Mouse (Mus musculus) embryonic facial prominence, embryonic 11.5 days (tissue): ENCODE data around the gene Timp2. TPM values are rescaled to one million over a fixed set of nuclear protein-coding genes. Genes with fewer than 3 reads are reported as not detected.
"Not testable (repeated sequence)": the region's sequence is repeated elsewhere in the genome, so short reads cannot be mapped to it uniquely, and the experiment has no call there.

ENCODE experiments used
- ATAC-seq: fragments of 200-750 bp; cut with Nextera tagmentation; replicated peaks from 2 replicates; pipeline ENCODE4 v1.8.0; 2017; ENCODE audit warnings: low read depth; ENCODE audit not compliant: insufficient number of reproducible peaks, low FRiP score, low TSS enrichment
- DNase-seq: peaks from one replicate; pipeline ENCODE4 v3.0.0-alpha.2; 2015; ENCODE audit warnings: low spot score
- H3K27ac ChIP-seq: fragments of 300-500 bp; sonication (generic); replicated peaks from 2 replicates; pipeline ENCODE4 v1.5.1; 2014; ENCODE audit warnings: mild to moderate bottlenecking, low read depth, low read length, control low read depth
- H3K27me3 ChIP-seq: fragments of 300-500 bp; sonication (generic); 2 replicates; pipeline ENCODE4 v1.6.1; 2014; ENCODE audit warnings: mild to moderate bottlenecking, low read length, moderate library complexity, mixed read lengths; ENCODE audit not compliant: control insufficient read depth, insufficient read depth
- H3K36me3 ChIP-seq: fragments of 300-500 bp; sonication (generic); replicated peaks from 2 replicates; pipeline ENCODE4 v1.6.1; 2014; ENCODE audit warnings: low read depth, mild to moderate bottlenecking, low read length, moderate library complexity, mixed read lengths; ENCODE audit not compliant: control insufficient read depth, insufficient read depth
- H3K4me1 ChIP-seq: fragments of 300-500 bp; sonication (generic); 2 replicates; pipeline ENCODE4 v1.6.1; 2014; ENCODE audit warnings: low read length, mixed read lengths; ENCODE audit not compliant: control insufficient read depth, insufficient read depth
- H3K4me2 ChIP-seq: fragments of 300-500 bp; sonication (generic); 2 replicates; pipeline ENCODE4 v1.6.1; 2014; ENCODE audit warnings: low read depth, mild to moderate bottlenecking, control low read depth, low read length, moderate library complexity
- H3K4me3 ChIP-seq: fragments of 300-500 bp; sonication (generic); 2 replicates; pipeline ENCODE4 v1.5.1; 2014; ENCODE audit warnings: low read depth, low read length, control low read depth
- H3K9ac ChIP-seq: fragments of 300-500 bp; sonication (generic); replicated peaks from 2 replicates; pipeline ENCODE4 v1.6.1; 2014; ENCODE audit warnings: mild to moderate bottlenecking, control low read depth, low read length
- H3K9me3 ChIP-seq: fragments of 300-500 bp; sonication (generic); replicated peaks from 2 replicates; pipeline ENCODE4 v1.6.1; 2016; ENCODE audit warnings: mild to moderate bottlenecking, low read length, inconsistent platforms, mixed read lengths; ENCODE audit not compliant: control insufficient read depth
- WGBS: fragments of 180-500 bp; shearing (Covaris S2); extraction: QIAGEN DNeasy Blood & Tissue Kit; methylation state at CpG from one replicate; pipeline ENCODE4 v1.1.7; 2014; 5-methylcytosine and 5-hydroxymethylcytosine counted together
- polyA plus RNA-seq: library from polyadenylated mRNA; unstranded; fragments of >200 nt; fragmentation: Nextera tagmentation; extraction: Ambion mirVana; gene quantifications from 2 replicates; pipeline ENCODE4 v1.2.1, GENCODE M21; 2014

Timp2 gene
- polyA plus RNA-seq, 1 experiment from 2014 or later = 73.2 TPM

- Histone ChIP-seq H3K4me2 (no peak overlapping the region), H3K9ac (no peak overlapping the region), H3K36me3 (no peaks in the 10 kb centered on the region), H3K4me1 (no peaks in the 10 kb centered on the region; the same call in 1 of the 2 replicates), H3K27ac (no peak overlapping the region; the same call in 1 of the 2 replicates), H3K27me3 (no peaks in the 10 kb centered on the region), H3K9me3 (no peaks in the 10 kb centered on the region), H3K4me3 (no peak overlapping the region)
- no peak for ATAC-seq
- no peak for DNase-seq
- 67% methylated on average over 5 of the region's 5 CpGs for WGBS
Observed at GRCm38 (mm10) chr11:118399891-118400565, 44.5 kb upstream of the Timp2 start.

GRCm38 (mm10) chr11:118397806-118398530, 42.4 kb upstream of the Timp2 start:
- Histone ChIP-seq H3K27ac (no peak overlapping the region), H3K27me3 (no peaks in the 10 kb centered on the region), H3K36me3 (no peaks in the 10 kb centered on the region), H3K9ac (no peak overlapping the region), H3K9me3 (no peaks in the 10 kb centered on the region), H3K4me1 (no peaks in the 10 kb centered on the region; the same call in 1 of the 2 replicates), H3K4me2 (no peak overlapping the region), H3K4me3 (no peak overlapping the region)
- DNase-seq (no peak), ATAC-seq (no peak)
- WGBS = 91% methylated on average over 26 of the region's 26 CpGs

GRCm38 (mm10) chr11:118394538-118394937, 39.0 kb upstream of the Timp2 start:
- Histone ChIP-seq H3K4me2 (no peak overlapping the region), H3K36me3 (no peaks in the 10 kb centered on the region), H3K27ac (no peak overlapping the region), H3K4me1 (no peaks in the 10 kb centered on the region), H3K4me3 (no peak overlapping the region), H3K9ac (no peak overlapping the region), H3K27me3 (no peaks in the 10 kb centered on the region), H3K9me3 (no peaks in the 10 kb centered on the region)
- DNase-seq (no peak), ATAC-seq (no peak)
- WGBS = 63% methylated on average over 6 of the region's 6 CpGs

GRCm38 (mm10) chr11:118393991-118394390, 38.5 kb upstream of the Timp2 start:
- H3K27me3 ChIP-seq = no peaks in the 10 kb centered on the region
- ATAC-seq = no peak
- no peak for DNase-seq
- H3K4me3 ChIP-seq = no peak overlapping the region
- 62% methylated on average over 5 of the region's 5 CpGs for WGBS
- no peaks in the 10 kb centered on the region for H3K4me1 ChIP-seq
- no peak overlapping the region for H3K27ac ChIP-seq
- no peaks in the 10 kb centered on the region for H3K36me3 ChIP-seq
- H3K9me3 ChIP-seq = no peaks in the 10 kb centered on the region
- H3K4me2 ChIP-seq = no peak overlapping the region
- H3K9ac ChIP-seq = no peak overlapping the region

- not testable (repeated sequence) for H3K9ac ChIP-seq, H3K36me3 ChIP-seq, H3K27me3 ChIP-seq, H3K27ac ChIP-seq, H3K4me2 ChIP-seq, H3K4me3 ChIP-seq, ATAC-seq, H3K9me3 ChIP-seq, H3K4me1 ChIP-seq, DNase-seq
- WGBS = 92% methylated on average over 13 of the region's 13 CpGs
Observed at GRCm38 (mm10) chr11:118387816-118388215, 32.3 kb upstream of the Timp2 start.

- no peaks in the 10 kb centered on the region for H3K36me3 ChIP-seq
- H3K9ac ChIP-seq = no peak overlapping the region
- ATAC-seq = peak; percentile 39; the same call in 1 of the 2 replicates
- 34% methylated on average over 11 of the region's 11 CpGs for WGBS
- DNase-seq = peak; percentile 89
- H3K9me3 ChIP-seq = no peaks in the 10 kb centered on the region
- H3K4me3 ChIP-seq = no peak overlapping the region
- no peak overlapping the region for H3K4me2 ChIP-seq
- no peak overlapping the region for H3K27ac ChIP-seq
- no peaks in the 10 kb centered on the region; the same call in 1 of the 2 replicates for H3K4me1 ChIP-seq
- no peaks in the 10 kb centered on the region for H3K27me3 ChIP-seq
Observed at GRCm38 (mm10) chr11:118379251-118380009, 23.9 kb upstream of the Timp2 start.

- Histone ChIP-seq H3K4me1 (no peaks in the 10 kb centered on the region; the same call in 1 of the 2 replicates), H3K27ac (no peak overlapping the region), H3K36me3 (no peaks in the 10 kb centered on the region), H3K4me2 (no peak overlapping the region), H3K27me3 (no peaks in the 10 kb centered on the region), H3K9ac (no peak overlapping the region), H3K9me3 (no peaks in the 10 kb centered on the region), H3K4me3 (no peak overlapping the region)
- 86% methylated on average over 6 of the region's 6 CpGs for WGBS
- DNase-seq (no peak), ATAC-seq (no peak)
Observed at GRCm38 (mm10) chr11:118378656-118379055, 23.1 kb upstream of the Timp2 start.

GRCm38 (mm10) chr11:118376323-118376722, 20.8 kb upstream of the Timp2 start:
- not testable (repeated sequence) for H3K36me3 ChIP-seq, H3K4me1 ChIP-seq, H3K4me2 ChIP-seq, ATAC-seq, H3K9ac ChIP-seq, DNase-seq, H3K27me3 ChIP-seq, H3K9me3 ChIP-seq, H3K27ac ChIP-seq, H3K4me3 ChIP-seq
